Mouse (Mus musculus) urinary bladder, postnatal 0 days (tissue): ENCODE measurements around the gene Olfr1193. TPM values are rescaled to one million over a fixed set of nuclear protein-coding genes. Genes with fewer than 3 reads are reported as not detected.

Experiments used
- polyA plus RNA-seq: library from polyadenylated mRNA; unstranded; fragments of >200 nt; fragmentation: Nextera tagmentation; extraction: Ambion mirVana; gene quantifications from 2 replicates; pipeline ENCODE4 v1.2.1, GENCODE M21; 2015

Gene Olfr1193
- not detected in 2 replicates for polyA plus RNA-seq

DNA sequence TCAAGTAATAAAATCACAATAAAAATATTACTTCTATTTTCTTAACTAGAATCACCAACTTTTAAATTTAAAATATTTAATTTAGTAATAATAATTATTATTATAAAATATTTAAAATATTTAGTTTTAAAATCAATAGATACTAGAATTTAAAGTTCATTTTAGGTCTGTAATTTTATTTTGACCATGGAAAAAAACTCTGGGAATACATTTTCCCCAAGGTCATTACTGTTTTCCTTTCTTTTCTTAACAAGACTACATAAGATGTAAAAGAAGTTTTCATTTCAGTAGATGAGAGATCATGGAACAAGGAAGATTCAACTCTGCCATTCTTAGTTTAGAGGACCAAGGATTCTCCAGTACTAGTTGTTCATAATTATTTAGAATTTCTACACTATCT lies at the start of gene Olfr1193:
Gene Olfr1193, plus strand, starts transcription at position 301 of the 400 bp plus-strand sequence.

DNA sequence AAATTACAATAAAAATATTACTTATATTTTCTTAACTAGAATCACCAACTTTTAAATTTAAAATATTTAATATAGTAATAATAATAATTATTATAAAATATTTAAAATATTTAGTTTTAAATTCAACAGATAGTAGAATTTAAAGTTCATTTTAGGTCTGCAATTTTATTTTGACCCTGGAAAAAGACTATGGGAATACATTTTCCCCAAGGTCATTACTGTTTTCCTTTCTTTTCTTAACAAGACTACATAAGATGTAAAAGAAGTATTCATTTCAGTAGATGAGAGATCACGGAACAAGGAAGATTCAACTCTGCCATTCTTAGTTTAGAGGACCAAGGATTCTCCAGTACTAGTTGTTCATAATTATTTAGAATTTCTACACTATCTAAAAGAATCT lies 35.2 kb upstream of the Olfr1193 start, which contains the start of gene Olfr1191-ps1:
Gene Olfr1191-ps1, plus strand, starts transcription at position 301 of the 400 bp plus-strand sequence.

DNA sequence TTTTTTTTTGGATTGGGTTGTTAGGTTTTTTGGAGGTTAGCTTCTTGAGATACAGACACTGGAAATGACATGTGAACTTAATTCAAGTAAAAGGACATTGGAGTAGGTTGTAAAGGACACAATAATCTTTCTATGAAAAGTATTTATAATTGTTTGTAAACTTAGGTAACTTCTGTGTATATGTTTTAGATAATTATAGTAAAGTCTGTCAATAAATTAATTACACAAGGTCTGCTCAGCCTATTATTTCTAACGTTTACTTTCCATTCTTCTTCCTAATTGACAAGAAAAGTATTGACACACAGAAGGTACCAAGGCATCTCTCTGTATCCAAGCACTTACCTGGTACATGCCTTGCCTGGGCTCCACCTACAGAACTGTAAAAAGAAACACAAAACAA lies 27.2 kb upstream of the Olfr1193 start, which contains the start of gene Olfr1192-ps1:
Gene Olfr1192-ps1, plus strand, starts transcription at position 301 of the 400 bp plus-strand sequence.

DNA sequence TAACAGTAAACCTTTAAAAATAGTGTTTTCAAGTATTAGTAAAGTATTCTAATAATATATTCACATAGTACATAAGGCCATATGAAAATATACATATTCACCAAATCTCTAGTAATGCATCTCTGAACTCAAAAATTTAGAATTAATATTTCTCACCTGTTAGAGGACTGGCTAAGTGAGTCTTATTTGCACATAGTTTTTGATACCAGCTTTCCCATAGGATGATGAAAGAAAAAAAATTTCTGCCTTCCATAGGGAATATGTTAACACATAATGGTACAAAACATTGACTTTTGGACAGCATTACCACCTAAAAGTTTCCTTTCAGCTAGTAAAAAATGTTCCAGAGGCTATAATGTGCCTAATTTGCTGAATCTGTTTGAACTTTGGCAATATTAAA lies 13.7 kb downstream of the Olfr1193 start, which contains the start of gene Olfr1195:
Gene Olfr1195, minus strand, starts transcription at position 101 of the 400 bp plus-strand sequence.

DNA sequence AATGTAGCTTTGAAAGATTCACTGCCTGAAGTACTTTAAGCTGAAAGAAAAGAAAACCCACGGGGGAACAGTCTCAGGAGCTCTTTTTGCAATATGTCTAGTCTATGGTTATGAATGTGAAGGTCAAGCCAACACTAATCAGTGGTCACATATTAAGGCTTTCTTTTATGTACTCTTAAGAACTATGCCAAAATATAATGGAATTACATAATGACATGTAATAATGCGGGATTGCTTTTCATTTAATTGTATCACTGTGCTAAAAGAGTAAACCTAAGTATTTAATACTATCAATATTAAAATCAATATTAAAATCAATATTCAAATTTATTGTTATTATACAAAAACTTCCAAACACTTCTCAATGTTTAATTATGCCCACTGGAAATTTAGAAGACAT lies 29.1 kb downstream of the Olfr1193 start, which contains the start of gene Olfr1196:
Gene Olfr1196, minus strand, starts transcription at position 101 of the 400 bp plus-strand sequence.

Other genes with a start within 250 kb of the Olfr1193 start
- gene Olfr1181, start 249.5 kb upstream of the Olfr1193 start, polyA plus RNA-seq = not detected in 2 replicates
- not detected in 2 replicates for gene Gm13757, start 226.5 kb upstream of the Olfr1193 start, polyA plus RNA-seq
- not detected in 2 replicates for gene Olfr1183, start 220.8 kb upstream of the Olfr1193 start, polyA plus RNA-seq
- gene Olfr1184, start 192.0 kb upstream of the Olfr1193 start, polyA plus RNA-seq = not detected in 2 replicates
- not detected in 2 replicates for gene Olfr1185-ps1, start 182.3 kb upstream of the Olfr1193 start, polyA plus RNA-seq
- gene Olfr1186, start 157.1 kb upstream of the Olfr1193 start, polyA plus RNA-seq = not detected in 2 replicates
- gene Olfr1188, start 118.7 kb upstream of the Olfr1193 start, polyA plus RNA-seq = not detected in 2 replicates
- not detected in 2 replicates for gene Olfr1189, start 89.2 kb upstream of the Olfr1193 start, polyA plus RNA-seq
- gene Olfr1191-ps1, start 35.1 kb upstream of the Olfr1193 start, polyA plus RNA-seq = not detected in 2 replicates
- not detected in 2 replicates for gene Olfr1192-ps1, start 27.1 kb upstream of the Olfr1193 start, polyA plus RNA-seq
- not detected in 2 replicates for gene Olfr1195, start 13.6 kb downstream of the Olfr1193 start, polyA plus RNA-seq
- gene Olfr1196, start 29.0 kb downstream of the Olfr1193 start, polyA plus RNA-seq = not detected in 2 replicates
- gene Olfr1197, start 56.7 kb downstream of the Olfr1193 start, polyA plus RNA-seq = not detected in 2 replicates
- not detected in 2 replicates for gene Olfr1198, start 75.7 kb downstream of the Olfr1193 start, polyA plus RNA-seq
- gene Olfr1199, start 84.8 kb downstream of the Olfr1193 start, polyA plus RNA-seq = not detected in 2 replicates
- gene Olfr1200, start 94.9 kb downstream of the Olfr1193 start, polyA plus RNA-seq = not detected in 2 replicates
- not detected in 2 replicates for gene Olfr1201, start 117.4 kb downstream of the Olfr1193 start, polyA plus RNA-seq
- not detected in 2 replicates for gene Olfr1202, start 138.9 kb downstream of the Olfr1193 start, polyA plus RNA-seq
- not detected in 2 replicates for gene Olfr1205, start 154.1 kb downstream of the Olfr1193 start, polyA plus RNA-seq
- not detected in 2 replicates for gene Olfr1204, start 173.7 kb downstream of the Olfr1193 start, polyA plus RNA-seq
- not detected in 2 replicates for gene Olfr1206, start 187.6 kb downstream of the Olfr1193 start, polyA plus RNA-seq
- gene Olfr1208, start 226.7 kb downstream of the Olfr1193 start, polyA plus RNA-seq = not detected in 2 replicates
- not detected in 2 replicates for gene Olfr1209, start 239.5 kb downstream of the Olfr1193 start, polyA plus RNA-seq